Mouse (Mus musculus): ENCODE data around the gene Fgd6. TPM values are rescaled to one million over a fixed set of nuclear protein-coding genes. Genes with fewer than 3 reads are reported as not detected.

Fgd6 gene
- polyA plus RNA-seq (2015; fragmentation: Nextera tagmentation; extraction: Ambion mirVana) = 2.4 and 3.0 TPM in 2 replicates

- H3K36me3 ChIP-seq = no peaks in the 10 kb centered on the region
- peaks cover 37% of the 10 kb centered on the region for H3K4me1 ChIP-seq (replicated peaks)
- peak within 1 kb of the TSS; percentile 68 for H3K4me3 ChIP-seq
- no peaks in the 10 kb centered on the region for H3K9me3 ChIP-seq
- under 1% methylated on average over 77 of the region's 77 CpGs for WGBS
- peak within 1 kb of the TSS; percentile 85 for H3K27ac ChIP-seq (replicated peaks)
- H3K27me3 ChIP-seq = no peaks in the 10 kb centered on the region
- peak within 1 kb of the TSS; percentile 80 for H3K9ac ChIP-seq
- peak within 1 kb of the TSS; percentile 94 for H3K4me2 ChIP-seq
- peak; percentile 99 for ATAC-seq (ENCODE audit: low FRiP score, low read depth)
Measured at GRCm38 (mm10) chr10:94035658-94036374, at the start of gene Fgd6, which contains the start of gene Vezt. Gene Fgd6 (plus strand): TSS chr10:94036001. Gene Vezt (minus strand): TSS chr10:94035817.

DNA sequence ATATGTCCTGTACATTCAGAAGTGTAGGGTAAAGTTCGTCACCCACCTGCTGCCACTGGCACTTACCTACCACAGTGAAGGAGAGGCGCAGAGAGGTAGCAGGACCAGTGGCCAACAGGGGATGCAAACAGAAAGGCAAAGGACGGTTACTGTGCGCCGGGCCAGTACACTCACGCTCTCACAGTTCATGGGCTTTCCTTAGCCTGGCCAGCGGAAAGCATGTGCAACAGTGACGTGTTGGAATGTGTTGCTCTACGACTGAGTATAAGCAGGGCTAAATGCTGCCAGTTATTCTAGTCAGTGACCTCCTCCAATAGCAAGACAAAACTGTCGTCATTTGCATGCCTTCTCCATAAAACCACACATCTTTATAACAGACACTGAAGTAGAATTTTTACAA lies 41.7 kb upstream of the Fgd6 start:
- Histone ChIP-seq H3K36me3 (peaks cover 83% of the 10 kb centered on the region), H3K27ac (replicated peaks) (no peak overlapping the region), H3K4me2 (no peak overlapping the region), H3K27me3 (no peaks in the 10 kb centered on the region), H3K4me1 (replicated peaks) (no peaks in the 10 kb centered on the region), H3K9me3 (no peaks in the 10 kb centered on the region), H3K4me3 (no peak overlapping the region), H3K9ac (no peak overlapping the region)
- no peak for ATAC-seq (ENCODE audit: low FRiP score, low read depth)
- WGBS = 98% methylated on average over 10 of the region's 10 CpGs

GRCm38 (mm10) chr10:93995100-93995499 lies 40.7 kb upstream of the Fgd6 start:
- Histone ChIP-seq H3K9ac (no peak overlapping the region), H3K9me3 (no peaks in the 10 kb centered on the region), H3K4me1 (replicated peaks) (no peaks in the 10 kb centered on the region), H3K27ac (replicated peaks) (no peak overlapping the region), H3K4me2 (no peak overlapping the region), H3K27me3 (no peaks in the 10 kb centered on the region), H3K36me3 (peaks cover 84% of the 10 kb centered on the region), H3K4me3 (no peak overlapping the region)
- ATAC-seq (ENCODE audit: low FRiP score, low read depth) = no peak
- 96% methylated on average over 1 of the region's 1 CpGs for WGBS

- Histone ChIP-seq H3K9ac (no peak overlapping the region), H3K36me3 (peaks cover 86% of the 10 kb centered on the region), H3K9me3 (no peaks in the 10 kb centered on the region), H3K4me1 (replicated peaks) (no peaks in the 10 kb centered on the region), H3K27me3 (no peaks in the 10 kb centered on the region), H3K4me2 (no peak overlapping the region), H3K27ac (replicated peaks) (no peak overlapping the region), H3K4me3 (no peak overlapping the region)
- 91% methylated on average over 1 of the region's 1 CpGs for WGBS
- no peak for ATAC-seq (ENCODE audit: low FRiP score, low read depth)
Measured at GRCm38 (mm10) chr10:93999357-93999756, 36.4 kb upstream of the Fgd6 start.

GRCm38 (mm10) chr10:94000223-94000622 lies 35.6 kb upstream of the Fgd6 start:
- WGBS = 87% methylated on average over 10 of the region's 10 CpGs

GRCm38 (mm10) chr10:94008356-94008755 lies 27.4 kb upstream of the Fgd6 start:
- H3K4me3 ChIP-seq = no peak overlapping the region
- no peaks in the 10 kb centered on the region for H3K4me1 ChIP-seq (replicated peaks)
- no peaks in the 10 kb centered on the region for H3K27me3 ChIP-seq
- H3K27ac ChIP-seq (replicated peaks) = no peak overlapping the region
- ATAC-seq (ENCODE audit: low FRiP score, low read depth) = no peak
- WGBS = 97% methylated on average over 2 of the region's 2 CpGs
- no peak overlapping the region for H3K4me2 ChIP-seq
- no peaks in the 10 kb centered on the region for H3K9me3 ChIP-seq
- H3K36me3 ChIP-seq = peaks cover 26% of the 10 kb centered on the region
- no peak overlapping the region for H3K9ac ChIP-seq

More at GRCm38 (mm10) chr10:94000223-94000622, 35.6 kb upstream of the Fgd6 start:
- no peak for ATAC-seq (ENCODE audit: low FRiP score, low read depth)
- Histone ChIP-seq H3K9me3 (no peaks in the 10 kb centered on the region), H3K4me3 (no peak overlapping the region), H3K36me3 (peaks cover 82% of the 10 kb centered on the region), H3K4me2 (no peak overlapping the region), H3K27ac (replicated peaks) (no peak overlapping the region), H3K9ac (no peak overlapping the region), H3K4me1 (replicated peaks) (no peaks in the 10 kb centered on the region), H3K27me3 (no peaks in the 10 kb centered on the region)

GRCm38 (mm10) chr10:94009991-94010679 lies 25.7 kb upstream of the Fgd6 start:
- WGBS = 78% methylated on average over 3 of the region's 3 CpGs
- Histone ChIP-seq H3K9ac (no peak overlapping the region), H3K4me1 (replicated peaks) (no peaks in the 10 kb centered on the region)

DNA sequence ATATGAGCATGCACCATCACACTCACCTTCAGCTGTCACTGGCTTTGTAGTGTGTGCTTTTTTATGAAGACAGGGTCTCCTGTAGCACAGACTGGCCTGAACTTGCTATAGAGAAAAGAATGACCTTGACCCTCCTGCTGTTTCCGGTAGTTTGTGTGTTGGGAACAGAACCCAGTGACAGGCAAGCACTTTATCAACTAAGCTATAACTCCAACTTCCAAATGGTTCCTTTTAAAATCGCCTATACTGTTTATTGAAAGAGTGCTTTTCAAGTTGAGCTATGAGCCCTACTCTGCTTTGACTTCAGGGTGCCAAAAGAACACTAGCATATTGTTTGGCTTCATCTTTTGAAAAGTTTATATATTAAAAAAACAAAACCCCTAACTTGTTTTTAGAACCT lies 24.8 kb upstream of the Fgd6 start:
- Histone ChIP-seq H3K36me3 (peaks cover 8% of the 10 kb centered on the region), H3K4me2 (no peak overlapping the region), H3K9me3 (no peaks in the 10 kb centered on the region), H3K27me3 (no peaks in the 10 kb centered on the region), H3K4me3 (no peak overlapping the region), H3K4me1 (replicated peaks) (no peaks in the 10 kb centered on the region), H3K9ac (no peak overlapping the region), H3K27ac (replicated peaks) (no peak overlapping the region)
- WGBS = 64% methylated on average over 2 of the region's 2 CpGs
- no peak for ATAC-seq (ENCODE audit: low FRiP score, low read depth)

More at GRCm38 (mm10) chr10:94009991-94010679, 25.7 kb upstream of the Fgd6 start:
- Histone ChIP-seq H3K27me3 (no peaks in the 10 kb centered on the region), H3K4me3 (no peak overlapping the region), H3K9me3 (no peaks in the 10 kb centered on the region), H3K27ac (replicated peaks) (no peak overlapping the region), H3K36me3 (peaks cover 16% of the 10 kb centered on the region), H3K4me2 (no peak overlapping the region)
- no peak for ATAC-seq (ENCODE audit: low FRiP score, low read depth)

- no peak for ATAC-seq (ENCODE audit: low FRiP score, low read depth)
- no peak overlapping the region for H3K4me3 ChIP-seq
- no peak overlapping the region for H3K9ac ChIP-seq
- H3K36me3 ChIP-seq = no peaks in the 10 kb centered on the region
- no peaks in the 10 kb centered on the region for H3K4me1 ChIP-seq (replicated peaks)
- no peak overlapping the region for H3K27ac ChIP-seq (replicated peaks)
- no peak overlapping the region for H3K4me2 ChIP-seq
- 47% methylated on average over 3 of the region's 3 CpGs for WGBS
- no peaks in the 10 kb centered on the region for H3K9me3 ChIP-seq
- H3K27me3 ChIP-seq = no peaks in the 10 kb centered on the region
Measured at GRCm38 (mm10) chr10:94013196-94013595, 22.6 kb upstream of the Fgd6 start.

GRCm38 (mm10) chr10:94014200-94014599 lies 21.6 kb upstream of the Fgd6 start:
- Histone ChIP-seq H3K27ac (replicated peaks) (no peak overlapping the region), H3K4me2 (no peak overlapping the region), H3K27me3 (no peaks in the 10 kb centered on the region), H3K9me3 (no peaks in the 10 kb centered on the region), H3K4me3 (no peak overlapping the region), H3K9ac (no peak overlapping the region), H3K4me1 (replicated peaks) (no peaks in the 10 kb centered on the region), H3K36me3 (no peaks in the 10 kb centered on the region)
- no peak for ATAC-seq (ENCODE audit: low FRiP score, low read depth)
- 82% methylated on average over 4 of the region's 4 CpGs for WGBS

DNA sequence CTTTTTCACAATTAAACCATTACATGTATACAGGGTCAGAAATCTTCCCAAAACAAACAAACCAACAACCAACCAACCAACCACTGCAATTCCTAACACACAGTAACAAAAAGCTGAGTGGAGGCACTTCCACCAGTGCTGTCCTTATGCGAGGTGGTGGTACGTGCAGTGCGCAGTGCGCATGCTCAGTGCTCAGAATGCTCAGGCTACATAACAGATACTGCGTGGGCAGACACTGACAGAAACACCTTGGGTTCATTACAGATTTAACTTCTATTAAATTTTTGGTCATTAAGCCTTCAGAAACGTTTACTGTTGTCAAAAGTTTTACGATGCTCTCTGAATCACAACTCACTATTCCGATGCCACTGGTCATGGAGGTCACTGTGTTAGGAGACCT lies 18.3 kb upstream of the Fgd6 start:
- H3K36me3 ChIP-seq = no peaks in the 10 kb centered on the region
- no peaks in the 10 kb centered on the region for H3K27me3 ChIP-seq
- H3K4me3 ChIP-seq = no peak overlapping the region
- H3K4me2 ChIP-seq = no peak overlapping the region
- 0 out of 2 replicates have a peak, but pooled peaks have one; percentile 61 for ATAC-seq (ENCODE audit: low FRiP score, low read depth)
- H3K9ac ChIP-seq = no peak overlapping the region
- 94% methylated on average over 8 of the region's 8 CpGs for WGBS
- H3K27ac ChIP-seq (replicated peaks) = no peak overlapping the region
- no peaks in the 10 kb centered on the region for H3K9me3 ChIP-seq
- H3K4me1 ChIP-seq (replicated peaks) = 0 out of 2 replicates have a peak, but pooled peaks cover 6% of the 10 kb centered on the region

- Histone ChIP-seq H3K4me3 (no peak overlapping the region), H3K27ac (replicated peaks) (no peak overlapping the region), H3K36me3 (peaks cover 7% of the 10 kb centered on the region; the same call in 1 of the 2 replicates), H3K4me2 (no peak overlapping the region), H3K27me3 (no peaks in the 10 kb centered on the region), H3K4me1 (replicated peaks) (0 out of 2 replicates have a peak, but pooled peaks cover 6% of the 10 kb centered on the region), H3K9ac (no peak overlapping the region), H3K9me3 (no peaks in the 10 kb centered on the region)
- WGBS = 83% methylated on average over 5 of the region's 5 CpGs
- no peak for ATAC-seq (ENCODE audit: low FRiP score, low read depth)
Measured at GRCm38 (mm10) chr10:94020587-94020986, 15.2 kb upstream of the Fgd6 start.
